Mouse (Mus musculus) ovary, adult 18-20 months (tissue): ENCODE results near the gene Ccnf.
A peak's percentile ranks its signal among the peaks of the same experiment; 100 is the strongest.

Experiments
- DNase-seq: peaks from one replicate; pipeline ENCODE4 v3.0.0; 2022; ENCODE audit warnings: low spot score, mixed read lengths

Gene Ccnf

DNA sequence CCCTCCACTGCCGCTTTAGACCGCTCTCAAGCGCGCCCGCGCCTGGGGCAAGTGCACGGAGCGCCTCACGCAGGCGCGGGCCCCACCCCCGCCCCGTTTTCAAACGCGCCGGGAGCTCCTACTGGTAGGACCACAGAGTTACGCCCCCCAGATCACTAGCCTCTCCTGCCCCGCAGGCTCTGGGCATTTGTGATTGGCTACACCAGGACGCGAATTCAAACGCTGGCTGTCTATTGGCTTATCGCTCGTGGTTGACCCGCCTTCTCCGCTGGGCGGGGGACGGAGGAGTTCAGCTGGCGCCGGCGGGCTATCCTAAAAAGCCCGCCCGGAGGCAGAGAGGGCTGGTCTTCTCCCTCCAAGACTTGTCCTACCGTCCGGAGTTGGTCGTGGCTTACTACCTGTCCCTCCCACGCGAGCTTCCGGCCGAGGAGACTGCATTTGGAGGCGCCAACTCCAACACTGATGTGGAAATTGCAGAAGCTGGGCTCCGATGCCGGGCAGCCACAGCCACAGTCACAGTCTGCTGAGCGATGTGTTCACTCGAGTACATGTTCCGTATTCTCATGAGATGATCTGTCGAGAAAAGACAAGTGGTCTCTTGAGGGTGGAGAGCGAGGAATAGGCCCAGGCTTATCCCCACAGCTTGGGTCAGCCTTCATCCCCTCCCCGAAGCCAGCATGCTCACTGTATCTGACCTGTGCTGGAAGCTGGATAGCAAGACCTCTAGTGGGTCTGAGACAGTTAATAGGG is at the start of gene Ccnf:
Gene Ccnf, minus strand, starts transcription at position 165 of the 750 bp plus-strand sequence.
- peak; percentile 96 for DNase-seq

DNA sequence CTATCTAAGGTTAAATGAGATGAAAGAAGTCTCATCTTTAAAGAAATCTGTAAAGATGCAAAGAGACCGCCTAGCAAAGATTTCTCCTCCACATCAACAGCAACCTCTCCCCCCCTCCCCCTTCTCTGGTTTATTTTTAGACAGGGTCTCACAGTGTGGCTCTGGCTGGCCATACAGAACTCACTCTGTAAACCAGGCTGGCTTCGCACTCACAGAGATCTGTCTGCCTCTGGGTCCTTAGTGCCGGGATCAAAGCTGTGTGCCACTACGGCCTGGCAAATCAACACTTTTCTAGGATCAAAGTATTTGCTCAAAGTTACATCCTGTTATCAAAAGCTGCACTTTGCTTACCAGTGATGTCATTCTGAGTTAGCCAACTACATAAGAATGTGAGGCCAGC is 49.4 kb upstream of the Ccnf start:
- DNase-seq = no peak

DNA sequence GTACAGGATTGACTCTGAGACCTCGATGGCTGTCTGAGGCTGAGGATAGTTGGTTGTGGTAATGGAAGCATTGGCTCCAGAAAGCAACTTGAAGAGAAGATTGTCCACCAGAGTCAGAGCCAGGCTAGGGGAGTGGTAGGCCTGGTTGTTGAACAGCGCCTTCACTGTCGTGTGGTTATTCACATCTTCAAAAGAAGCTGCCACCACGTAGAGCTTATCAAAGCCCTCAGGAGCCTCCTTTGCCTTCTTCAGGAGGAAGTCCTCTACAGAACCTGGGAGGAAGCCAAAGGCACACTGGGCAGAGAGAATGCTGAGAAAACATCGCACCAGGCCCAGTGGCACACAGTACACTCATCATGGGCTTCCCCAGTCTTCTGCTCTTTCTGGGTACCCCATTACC is 38.1 kb upstream of the Ccnf start:
- no peak for DNase-seq

DNA sequence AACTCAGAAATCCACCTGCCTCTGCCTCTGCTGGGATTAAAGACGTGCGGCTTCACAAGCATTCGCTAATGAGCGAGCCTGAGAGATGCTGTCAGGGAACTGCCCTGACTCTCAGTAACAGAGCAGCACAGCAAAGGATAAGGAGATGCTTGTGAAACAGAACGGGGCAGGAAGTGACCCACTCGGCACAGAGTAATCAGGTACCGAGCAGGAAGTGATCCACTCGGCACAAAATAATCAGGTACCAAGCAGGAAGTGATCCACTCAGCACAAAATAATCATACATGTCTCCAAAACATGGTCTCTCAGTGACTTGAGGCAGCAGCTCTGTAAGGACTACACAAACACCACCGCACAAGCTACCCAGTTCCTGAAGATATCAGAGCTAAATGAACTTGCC is 37.2 kb upstream of the Ccnf start:
- no peak for DNase-seq

DNA sequence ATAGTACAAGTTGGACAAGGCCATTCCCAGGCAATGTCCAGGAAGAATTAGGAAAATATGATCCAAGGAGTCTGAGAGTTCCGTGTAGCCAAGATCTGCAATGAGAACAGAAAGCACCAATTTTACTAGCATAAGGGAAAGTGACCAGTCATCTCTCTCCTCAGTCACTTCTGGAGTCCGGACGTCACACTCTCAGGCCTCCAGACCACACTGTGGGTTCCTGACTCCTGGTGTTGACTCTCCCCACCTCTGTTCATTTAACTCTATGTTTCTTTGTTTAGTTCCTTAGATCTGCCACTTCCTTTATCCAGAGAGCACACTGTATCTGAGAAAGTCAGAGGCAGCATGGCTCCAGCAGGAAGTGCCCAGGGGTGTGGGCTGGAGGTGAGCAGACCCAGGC is 34.4 kb upstream of the Ccnf start:
- no peak for DNase-seq

DNA sequence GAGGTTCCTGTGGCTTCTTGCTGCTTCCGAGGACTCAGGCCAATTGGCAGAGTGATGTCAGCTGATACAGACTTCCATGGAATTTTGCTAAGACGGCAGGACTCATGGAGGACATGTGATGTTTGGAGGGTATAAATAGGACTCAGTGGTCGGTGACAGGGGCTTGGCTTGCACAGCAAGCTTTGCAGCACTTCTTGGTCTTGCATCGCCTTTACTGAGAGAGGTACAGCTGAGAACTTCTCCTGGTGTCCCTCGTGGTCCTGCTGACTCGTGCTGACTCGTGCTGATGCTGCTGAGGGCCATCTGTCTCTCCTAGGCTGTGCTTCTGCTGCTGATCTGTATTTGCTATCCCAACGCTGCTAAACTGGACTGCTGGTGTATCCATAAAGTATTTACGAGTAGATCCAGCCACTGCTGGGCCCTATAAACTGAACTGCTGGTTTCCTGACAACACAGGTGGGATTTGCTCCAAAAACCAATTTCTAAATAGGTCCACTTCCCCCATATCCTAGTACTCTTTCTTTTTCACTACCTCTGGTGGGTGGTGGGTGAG is 32.1 kb upstream of the Ccnf start:
- no peak for DNase-seq

DNA sequence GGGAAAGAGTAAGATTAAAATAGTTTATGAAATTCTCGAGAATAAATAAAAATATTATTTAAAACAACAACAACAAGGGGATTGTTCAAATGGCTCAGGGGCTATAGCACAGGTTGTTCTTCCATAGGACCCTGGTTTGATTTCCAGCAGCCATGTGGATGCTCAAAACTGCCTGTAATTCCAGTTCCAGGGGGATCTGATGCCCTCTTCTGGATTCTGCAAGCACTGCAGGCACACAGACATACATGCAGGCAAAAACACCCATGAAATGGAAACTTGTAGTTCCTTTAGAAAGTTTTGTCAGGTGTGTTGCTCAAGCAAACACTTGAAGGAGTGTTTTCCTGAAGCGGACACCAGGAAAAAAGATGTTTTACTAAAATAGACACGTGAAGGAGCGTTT is 31.4 kb upstream of the Ccnf start:
- no peak for DNase-seq

DNA sequence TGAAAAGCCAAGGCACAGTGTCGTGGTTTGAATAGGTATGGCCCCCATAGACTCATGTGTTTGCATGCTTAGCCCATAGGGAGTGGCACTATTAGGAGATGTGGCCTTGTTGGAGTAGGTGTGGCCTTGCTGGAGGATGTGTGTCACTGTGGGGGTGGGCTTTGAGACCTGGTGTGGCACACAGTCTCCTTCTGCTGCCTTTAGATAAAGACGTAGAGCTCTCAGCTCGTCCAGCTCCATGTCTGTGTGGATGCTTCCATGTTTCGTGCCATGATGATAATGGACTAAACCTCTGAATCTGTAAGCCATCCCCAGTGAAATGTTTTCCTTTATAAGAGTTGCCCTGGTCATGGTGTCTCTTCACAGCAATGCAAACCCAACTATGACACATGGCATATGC is 28.6 kb upstream of the Ccnf start:
- DNase-seq = no peak

DNA sequence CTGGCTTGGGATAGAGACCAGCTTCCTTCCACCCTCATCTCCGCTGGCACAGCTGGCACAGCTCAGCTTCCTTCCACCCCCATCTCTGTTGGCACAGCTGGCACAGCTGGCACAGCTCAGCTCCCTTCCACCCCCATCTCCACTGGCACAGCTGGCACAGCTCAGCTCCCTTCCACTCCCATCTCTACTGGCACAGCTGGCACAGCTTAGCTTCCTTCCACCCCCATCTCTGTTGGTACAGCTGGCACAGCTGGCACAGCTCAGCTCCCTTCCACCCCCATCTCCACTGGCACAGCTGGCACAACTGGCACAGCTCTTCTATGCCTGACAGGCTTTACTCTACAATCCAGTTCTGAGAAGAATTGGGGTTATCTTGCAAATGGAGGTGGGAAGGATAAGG is 15.8 kb upstream of the Ccnf start:
- no peak for DNase-seq

DNA sequence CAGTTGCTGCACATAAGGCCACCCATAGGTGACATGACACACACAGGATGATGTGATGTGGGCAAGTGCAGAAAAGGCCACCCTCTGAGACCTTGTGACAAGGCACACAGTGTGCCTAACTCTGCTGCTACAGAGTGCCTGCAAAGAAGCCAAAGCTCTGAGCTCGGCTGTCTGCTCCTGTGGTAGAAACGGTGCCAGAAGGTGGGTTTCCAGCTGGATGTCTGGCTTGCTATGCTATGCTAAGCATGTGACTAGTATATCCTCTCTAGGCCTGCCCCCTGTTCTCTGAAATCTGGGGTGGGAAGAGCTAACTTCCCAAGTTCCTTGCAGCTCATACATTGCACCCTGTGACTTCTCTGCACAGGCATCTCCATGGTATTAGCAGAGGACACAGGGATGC is 13.5 kb upstream of the Ccnf start:
- no peak for DNase-seq

DNA sequence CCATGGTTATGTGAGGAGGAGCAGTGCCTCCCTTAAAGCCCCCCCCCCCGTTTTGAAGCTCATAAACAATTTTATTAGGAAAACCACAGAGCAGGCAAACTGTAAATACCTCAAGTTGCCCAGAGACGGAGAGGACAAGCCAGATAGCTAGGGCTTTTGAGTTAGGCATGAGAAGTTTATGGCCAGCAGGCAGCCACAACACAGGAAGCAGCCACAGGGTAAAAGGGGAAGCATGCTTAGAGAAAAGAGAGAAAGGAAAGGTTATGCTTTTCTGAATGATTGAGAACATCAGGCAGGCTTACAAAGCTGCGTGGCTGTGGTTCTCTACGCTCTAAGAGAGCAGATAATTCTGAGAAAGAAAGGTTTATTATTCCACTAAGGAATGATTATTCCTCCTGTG is 9.2 kb upstream of the Ccnf start:
- DNase-seq = no peak

DNA sequence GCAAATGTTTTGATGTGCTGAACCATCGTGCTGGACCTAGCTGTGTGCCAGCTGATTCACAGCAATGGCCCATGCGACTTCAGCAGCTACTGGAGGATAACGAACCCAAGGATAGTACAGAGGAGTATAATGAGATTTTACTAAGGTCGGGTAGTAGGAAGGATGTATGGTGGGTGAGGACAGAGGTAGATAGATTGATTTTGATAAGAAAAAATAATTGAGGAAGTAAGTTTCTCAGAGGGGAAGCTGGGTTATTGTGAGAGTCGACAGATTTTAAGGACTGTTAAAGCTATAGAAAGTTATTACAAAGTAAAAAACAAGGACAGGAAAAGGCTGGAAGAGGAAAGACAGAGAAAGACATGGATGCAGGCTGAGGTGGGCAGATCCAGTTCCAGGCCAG is 8.4 kb upstream of the Ccnf start:
- DNase-seq = no peak

DNA sequence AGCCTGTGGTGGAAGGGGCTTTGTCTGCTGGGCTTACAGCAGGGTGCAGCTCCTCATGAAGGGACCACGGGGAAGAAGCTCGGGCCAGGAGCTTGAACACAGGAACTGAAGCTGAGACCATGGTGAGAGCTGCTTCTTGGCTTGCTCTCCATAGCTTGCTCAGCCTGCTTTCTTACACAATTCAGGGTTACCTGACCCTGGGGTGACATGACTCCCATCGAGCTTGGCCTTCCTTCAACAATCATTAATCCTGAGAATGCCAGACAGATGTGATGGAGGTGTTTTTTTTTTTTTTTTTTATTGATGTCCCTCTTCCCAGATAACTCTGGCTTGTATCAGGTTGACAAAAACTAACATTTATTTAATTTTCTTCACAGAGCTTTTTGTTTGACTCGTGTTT is 7.7 kb upstream of the Ccnf start:
- DNase-seq = no peak

DNA sequence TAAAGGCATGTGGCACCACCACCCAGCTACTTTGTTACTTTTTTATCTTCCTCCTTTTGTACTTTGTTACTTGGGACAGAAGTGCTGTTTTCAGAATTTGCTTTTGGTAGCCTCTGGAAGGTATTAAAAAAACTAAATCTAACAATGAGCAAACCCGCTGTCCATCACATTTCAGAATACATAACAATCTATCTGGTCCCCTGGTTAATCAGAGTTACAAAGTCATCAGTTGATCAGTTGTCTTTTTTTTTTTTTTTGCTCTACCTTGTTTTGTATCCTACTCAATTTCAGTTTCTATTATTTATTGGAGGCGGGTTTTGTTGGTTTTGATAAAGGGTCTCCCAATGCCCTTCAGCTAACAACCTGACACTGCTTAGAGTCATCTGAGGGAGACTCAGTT is 1.0 kb upstream of the Ccnf start:
- DNase-seq = no peak

DNA sequence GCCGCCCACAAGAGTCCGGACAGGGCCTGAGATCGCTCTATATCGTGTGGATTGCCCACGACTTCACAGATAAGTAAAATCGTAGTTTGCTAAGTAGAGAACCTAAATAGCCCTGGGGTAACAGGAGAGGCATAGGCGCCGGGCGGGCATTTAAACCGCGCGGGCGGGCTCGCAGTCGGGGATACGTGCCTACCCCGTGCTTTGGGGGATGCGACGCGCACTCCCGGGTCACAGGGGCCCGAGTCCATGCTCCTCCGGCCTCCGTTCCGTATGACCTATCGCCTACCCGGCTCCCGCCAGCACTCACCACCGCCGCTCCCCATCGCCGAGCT is 330 bp downstream of the Ccnf start:
- no peak for DNase-seq

DNA sequence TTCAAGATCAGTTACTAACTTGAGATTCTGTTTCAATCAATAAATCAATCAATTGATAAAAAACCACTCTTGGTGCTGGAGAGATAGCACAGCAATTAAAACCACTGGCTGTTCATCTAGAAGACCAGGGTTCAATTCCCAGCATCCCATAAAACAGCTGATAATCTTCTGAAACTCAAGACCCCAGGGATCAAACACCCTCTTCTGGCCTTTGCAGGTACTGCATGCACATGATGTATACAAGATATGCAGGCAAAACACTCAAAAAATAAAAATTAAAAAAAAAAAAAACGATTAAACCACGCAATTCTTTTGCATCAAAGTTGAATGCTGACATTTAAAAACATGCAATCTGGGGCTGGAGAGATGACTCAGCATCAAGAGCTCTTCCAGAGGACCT is 2.6 kb downstream of the Ccnf start:
- no peak for DNase-seq

DNA sequence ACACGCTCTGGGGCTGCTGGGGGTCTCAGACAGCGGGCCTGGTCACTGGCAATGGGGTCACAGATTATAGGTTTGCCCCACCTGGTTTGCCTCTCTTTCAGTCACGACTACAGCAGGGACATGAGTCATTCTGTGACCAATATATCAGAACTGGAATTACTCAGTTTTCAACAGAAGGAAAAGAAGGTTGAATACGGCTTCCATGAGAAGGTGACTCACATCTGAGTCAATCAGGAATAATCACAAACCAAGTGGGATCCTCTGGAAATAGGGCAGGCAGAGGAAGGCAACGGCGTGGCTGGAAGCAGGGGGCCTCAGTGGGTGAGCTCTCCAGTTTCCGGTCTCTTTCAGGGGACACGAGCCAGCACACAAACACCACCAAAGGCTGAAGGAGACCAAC is 7.2 kb downstream of the Ccnf start:
- no peak for DNase-seq

DNA sequence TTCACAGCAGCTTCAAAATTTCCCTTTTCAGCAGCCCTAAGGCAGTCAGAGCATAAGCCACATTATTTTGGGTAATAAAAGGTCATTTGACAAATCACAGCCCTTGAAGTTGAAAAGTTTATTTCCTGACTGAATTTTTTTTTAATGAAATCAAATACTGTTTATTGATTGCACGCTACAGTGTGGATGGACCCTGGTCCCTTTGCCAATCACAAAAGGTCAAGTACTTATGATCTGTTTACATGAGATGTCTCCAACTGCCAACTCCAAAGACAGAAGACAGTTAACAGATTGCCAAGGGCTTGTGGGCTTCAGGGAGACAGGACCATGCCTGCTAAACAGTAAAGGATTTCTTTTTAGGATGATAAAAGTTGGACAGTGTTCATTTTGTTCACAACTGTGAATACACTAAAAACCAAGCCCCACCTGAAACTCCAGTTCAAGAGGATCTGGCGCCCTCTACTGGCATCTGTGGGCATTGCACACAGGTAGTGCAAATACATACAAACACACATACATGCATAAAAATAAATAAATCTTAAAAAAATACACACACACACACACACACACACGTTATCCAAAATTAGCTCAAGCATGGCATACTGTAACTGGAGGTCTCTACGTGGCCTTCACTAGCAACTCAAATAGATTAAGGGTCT is 7.8 kb downstream of the Ccnf start:
- DNase-seq = no peak

DNA sequence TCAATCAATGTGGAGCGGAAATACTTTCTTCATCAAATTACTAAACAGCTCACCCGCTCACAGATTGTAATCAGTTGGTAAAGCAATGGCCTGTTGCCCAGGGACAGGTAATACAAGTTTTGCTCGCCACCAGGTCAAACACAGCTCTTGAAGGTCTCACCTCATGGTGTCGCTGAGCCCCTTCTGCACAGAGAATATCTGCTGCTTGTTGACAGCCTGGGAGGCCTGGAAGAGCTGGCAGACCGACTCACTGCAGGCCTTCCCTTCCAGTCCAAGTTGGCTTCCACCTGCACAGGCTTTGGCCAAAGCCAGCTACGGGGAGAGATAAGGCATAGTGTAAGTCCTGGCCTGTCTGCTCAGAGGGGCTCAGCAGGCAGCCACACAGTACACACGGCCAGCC is 14.4 kb downstream of the Ccnf start:
- DNase-seq = no peak

DNA sequence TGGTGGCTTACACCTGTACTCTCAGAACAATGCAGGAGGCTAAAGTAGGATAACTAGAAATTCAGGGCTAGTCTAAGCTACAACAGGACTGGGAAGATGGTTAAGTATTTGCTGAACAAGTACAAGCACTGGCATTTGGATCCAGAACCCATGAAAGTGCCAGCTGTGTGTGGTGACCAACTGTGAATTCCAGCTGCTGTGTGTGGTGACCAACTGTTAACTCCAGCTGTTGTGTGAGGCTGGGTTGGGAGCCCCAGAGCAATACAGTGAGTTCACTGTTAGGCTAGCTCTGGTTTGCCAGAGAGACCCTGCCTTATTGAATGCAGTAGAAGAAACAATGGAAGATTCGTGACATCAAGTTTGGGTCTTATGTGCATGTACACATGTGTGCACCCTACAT is 14.8 kb downstream of the Ccnf start:
- DNase-seq = no peak

DNA sequence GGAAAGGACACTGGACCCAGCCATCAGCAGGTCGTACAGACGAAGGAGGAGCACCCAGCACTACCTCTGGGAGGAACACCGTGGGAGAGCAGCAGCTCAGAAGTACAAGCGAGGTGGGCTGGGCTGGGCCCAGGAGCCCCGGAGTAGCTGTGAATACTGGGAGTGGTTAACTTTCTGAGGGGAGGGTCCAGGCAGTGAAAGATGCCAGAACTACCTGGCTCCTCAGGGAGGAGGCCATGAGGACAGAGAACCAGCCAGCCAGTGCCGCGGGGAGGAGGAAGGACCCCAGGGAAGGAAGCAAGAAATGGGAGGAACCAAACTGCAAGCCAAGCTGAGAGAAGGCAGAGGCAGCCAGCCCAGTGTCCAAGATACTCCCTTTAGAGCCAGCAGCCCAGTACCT is 23.3 kb downstream of the Ccnf start:
- no peak for DNase-seq

DNA sequence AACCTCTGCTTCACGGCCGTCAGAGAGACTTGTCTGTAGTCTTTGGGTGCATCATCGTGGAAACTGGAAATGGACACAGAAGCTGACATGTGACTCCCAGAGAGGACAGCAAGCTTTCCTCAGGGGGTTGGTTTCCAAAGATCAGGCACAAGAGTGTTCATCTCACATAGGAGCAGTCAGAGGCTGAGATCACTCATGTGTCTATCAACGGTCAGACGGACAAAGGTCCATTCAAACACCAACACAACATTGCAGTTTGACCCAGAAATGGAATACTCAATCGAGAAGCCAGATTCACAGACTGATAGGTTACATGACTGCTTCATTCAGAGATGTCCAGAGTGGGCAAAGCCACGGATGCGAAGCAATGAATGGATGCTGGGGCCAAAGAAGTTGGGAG is 24.6 kb downstream of the Ccnf start:
- no peak for DNase-seq

DNA sequence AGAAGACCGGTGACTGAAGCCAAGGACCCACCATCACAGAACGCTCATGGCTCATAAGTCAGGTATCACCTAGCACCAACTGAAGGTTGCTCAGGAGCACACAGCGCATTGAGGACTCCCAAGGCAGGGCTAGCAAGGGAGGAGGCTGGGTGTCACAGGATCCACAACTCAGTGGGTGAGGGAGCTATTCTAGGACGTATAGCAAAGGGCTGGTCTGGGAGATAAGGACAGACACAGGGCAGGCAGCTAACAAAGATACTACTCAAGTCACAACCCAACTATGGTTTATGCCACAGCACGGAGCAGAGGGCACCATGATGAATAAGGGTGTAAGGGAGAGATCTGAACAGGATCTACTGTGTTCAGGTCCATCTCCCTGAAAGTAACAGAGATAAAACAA is 25.4 kb downstream of the Ccnf start:
- DNase-seq = no peak

DNA sequence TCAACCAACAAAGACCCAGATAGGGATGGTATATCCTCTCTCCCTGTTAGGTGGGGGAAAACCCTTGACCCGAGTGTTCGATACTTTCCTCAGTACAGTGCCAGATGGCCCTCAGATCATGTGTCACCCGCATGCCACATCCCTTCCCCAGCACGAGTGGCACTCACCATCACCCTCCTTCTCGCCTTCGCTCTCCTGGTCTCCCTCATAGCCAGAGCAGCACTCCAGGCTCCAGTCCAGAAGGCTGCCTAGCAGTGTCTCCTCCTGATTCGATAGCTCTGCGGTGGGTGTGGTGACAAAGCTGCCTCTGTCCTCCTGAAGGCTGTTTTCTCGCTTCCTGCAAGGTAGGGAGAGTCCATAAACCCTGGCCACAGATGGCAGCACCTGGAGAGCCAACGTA is 26.5 kb downstream of the Ccnf start:
- DNase-seq = no peak
